Mouse (Mus musculus): ENCODE measurements around the gene Sort1. TPM values are rescaled to one million over a fixed set of nuclear protein-coding genes. Genes with fewer than 3 reads are reported as not detected.

The Sort1 gene
- polyA plus RNA-seq, 1 experiment from 2014 or later: 19.4 TPM

DNA sequence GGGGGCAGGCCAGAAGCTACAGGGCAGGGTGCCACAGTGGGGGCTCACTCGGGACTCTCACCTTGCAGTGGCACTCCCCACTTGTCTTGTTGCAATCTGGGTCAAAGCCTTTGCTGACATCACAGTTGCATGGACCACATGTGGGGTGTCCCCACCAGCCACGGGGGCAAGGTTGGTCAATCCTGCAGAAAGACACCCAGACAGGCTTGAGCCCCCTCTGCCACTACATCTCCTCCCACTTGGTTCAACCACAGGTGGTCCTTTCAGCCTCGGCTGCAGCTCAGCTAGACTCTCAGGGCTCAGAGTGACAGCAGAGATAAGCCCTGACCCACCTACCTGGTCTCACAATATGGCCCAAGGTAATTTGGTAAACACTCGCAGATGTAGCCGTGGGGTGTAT is 116.6 kb downstream of the Sort1 start:
- H3K9me3 ChIP-seq (ENCODE audit: control insufficient read depth, low read length): no peaks in the 10 kb centered on the region
- ATAC-seq (ENCODE audit: low read depth): no peak
- no peak overlapping the region for H3K9ac ChIP-seq (replicated peaks; ENCODE audit: low read depth, low read length)
- no peak overlapping the region for H3K4me3 ChIP-seq (ENCODE audit: low read depth, low read length)
- 91% methylated on average over 5 of the region's 5 CpGs for WGBS
- peaks cover 68% of the 10 kb centered on the region for H3K36me3 ChIP-seq (ENCODE audit: control insufficient read depth, insufficient read depth, low read length)
- peaks cover 6% of the 10 kb centered on the region; the same call in 1 of the 2 replicates for H3K4me1 ChIP-seq (ENCODE audit: control insufficient read depth, insufficient read depth, low read length)
- no peak overlapping the region for H3K27ac ChIP-seq (ENCODE audit: low read depth, low read length)
- H3K27me3 ChIP-seq (ENCODE audit: control insufficient read depth, insufficient read depth, low read length): no peaks in the 10 kb centered on the region
- H3K4me2 ChIP-seq (ENCODE audit: low read depth, low read length): no peak overlapping the region

DNA sequence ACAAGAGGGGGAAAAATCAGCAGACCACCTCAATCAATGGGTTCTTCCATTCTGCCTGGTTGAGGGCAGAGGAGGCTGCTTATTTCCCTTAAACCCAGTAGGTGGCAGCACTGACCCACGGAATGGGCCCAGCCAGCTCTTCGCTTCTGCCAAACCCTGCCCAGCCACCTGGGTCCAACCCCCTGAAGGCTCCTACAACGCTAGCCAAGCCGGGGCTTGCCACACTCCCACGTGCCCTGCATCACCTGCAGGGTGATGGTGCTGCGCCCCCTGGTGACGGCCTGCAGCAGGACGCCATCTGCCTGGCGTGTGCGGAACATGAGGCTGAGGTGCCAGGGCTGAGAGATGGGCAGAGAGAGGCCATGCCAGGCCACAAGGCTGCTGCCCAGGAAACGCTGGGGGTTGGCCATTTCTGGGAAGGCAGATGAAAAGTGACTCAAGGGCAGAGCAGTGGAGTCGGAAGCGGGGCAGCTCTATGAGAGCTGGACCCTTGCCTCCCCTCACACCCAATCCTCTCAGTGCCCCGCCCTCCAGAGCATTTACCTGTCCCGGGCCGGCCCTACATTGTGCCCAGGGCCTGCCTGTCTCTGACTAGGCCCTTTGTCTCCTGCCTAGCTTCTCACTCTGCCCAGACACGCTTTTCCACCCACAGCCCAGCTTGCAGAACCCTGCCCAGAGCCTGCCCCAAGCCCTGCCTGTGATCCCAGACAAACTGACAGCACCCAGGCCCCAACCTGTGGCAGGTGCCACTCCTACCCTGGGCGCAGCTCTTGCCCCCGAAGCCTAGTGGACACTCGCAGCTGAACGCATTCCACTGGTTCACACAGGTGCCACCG is 118.0 kb downstream of the Sort1 start:
- Histone ChIP-seq H3K27ac (ENCODE audit: low read depth, low read length) (peak overlapping the region; percentile 44; the same call in 1 of the 2 replicates), H3K9ac (replicated peaks; ENCODE audit: low read depth, low read length) (peak overlapping the region; percentile 21; the same call in 1 of the 2 replicates), H3K36me3 (ENCODE audit: control insufficient read depth, insufficient read depth, low read length) (peaks cover 62% of the 10 kb centered on the region), H3K27me3 (ENCODE audit: control insufficient read depth, insufficient read depth, low read length) (no peaks in the 10 kb centered on the region), H3K9me3 (ENCODE audit: control insufficient read depth, low read length) (no peaks in the 10 kb centered on the region), H3K4me1 (ENCODE audit: control insufficient read depth, insufficient read depth, low read length) (peaks cover 16% of the 10 kb centered on the region; the same call in 1 of the 2 replicates), H3K4me3 (ENCODE audit: low read depth, low read length) (no peak overlapping the region), H3K4me2 (ENCODE audit: low read depth, low read length) (no peak overlapping the region)
- ATAC-seq (ENCODE audit: low read depth): peak; percentile 92
- WGBS: 39% methylated on average over 22 of the region's 22 CpGs

GRCm38 (mm10) chr3:108402528-108402920 is 118.6 kb downstream of the Sort1 start:
- WGBS: 70% methylated on average over 15 of the region's 15 CpGs
- Histone ChIP-seq H3K27ac (ENCODE audit: low read depth, low read length) (peak overlapping the region; percentile 44; the same call in 1 of the 2 replicates), H3K36me3 (ENCODE audit: control insufficient read depth, insufficient read depth, low read length) (peaks cover 59% of the 10 kb centered on the region), H3K4me1 (ENCODE audit: control insufficient read depth, insufficient read depth, low read length) (peaks cover 16% of the 10 kb centered on the region; the same call in 1 of the 2 replicates), H3K9me3 (ENCODE audit: control insufficient read depth, low read length) (no peaks in the 10 kb centered on the region), H3K4me2 (ENCODE audit: low read depth, low read length) (no peak overlapping the region), H3K27me3 (ENCODE audit: control insufficient read depth, insufficient read depth, low read length) (no peaks in the 10 kb centered on the region), H3K4me3 (ENCODE audit: low read depth, low read length) (no peak overlapping the region), H3K9ac (replicated peaks; ENCODE audit: low read depth, low read length) (no peak overlapping the region)
- no peak for ATAC-seq (ENCODE audit: low read depth)

- H3K4me2 ChIP-seq (ENCODE audit: low read depth, low read length): no peak overlapping the region
- H3K27me3 ChIP-seq (ENCODE audit: control insufficient read depth, insufficient read depth, low read length): no peaks in the 10 kb centered on the region
- no peaks in the 10 kb centered on the region for H3K9me3 ChIP-seq (ENCODE audit: control insufficient read depth, low read length)
- H3K4me3 ChIP-seq (ENCODE audit: low read depth, low read length): no peak overlapping the region
- H3K36me3 ChIP-seq (ENCODE audit: control insufficient read depth, insufficient read depth, low read length): peaks cover 35% of the 10 kb centered on the region
- H3K4me1 ChIP-seq (ENCODE audit: control insufficient read depth, insufficient read depth, low read length): peaks cover 32% of the 10 kb centered on the region
- WGBS: 31% methylated on average over 14 of the region's 14 CpGs
- H3K27ac ChIP-seq (ENCODE audit: low read depth, low read length): peak overlapping the region; percentile 34; the same call in 1 of the 2 replicates
- no peak overlapping the region for H3K9ac ChIP-seq (replicated peaks; ENCODE audit: low read depth, low read length)
- ATAC-seq (ENCODE audit: low read depth): no peak
These were observed 121.8 kb downstream of the Sort1 start for GRCm38 (mm10) chr3:108405536-108406305.

GRCm38 (mm10) chr3:108406306-108406885 is 122.5 kb downstream of the Sort1 start:
- Histone ChIP-seq H3K9ac (replicated peaks; ENCODE audit: low read depth, low read length) (no peak overlapping the region), H3K4me1 (ENCODE audit: control insufficient read depth, insufficient read depth, low read length) (peaks cover 38% of the 10 kb centered on the region), H3K36me3 (ENCODE audit: control insufficient read depth, insufficient read depth, low read length) (peaks cover 30% of the 10 kb centered on the region), H3K4me3 (ENCODE audit: low read depth, low read length) (no peak overlapping the region), H3K27ac (ENCODE audit: low read depth, low read length) (no peak overlapping the region; the same call in 1 of the 2 replicates), H3K4me2 (ENCODE audit: low read depth, low read length) (no peak overlapping the region), H3K9me3 (ENCODE audit: control insufficient read depth, low read length) (no peaks in the 10 kb centered on the region), H3K27me3 (ENCODE audit: control insufficient read depth, insufficient read depth, low read length) (no peaks in the 10 kb centered on the region)
- 66% methylated on average over 24 of the region's 24 CpGs for WGBS
- no peak for ATAC-seq (ENCODE audit: low read depth)

GRCm38 (mm10) chr3:108408517-108409008 is 124.7 kb downstream of the Sort1 start:
- ATAC-seq (ENCODE audit: low read depth): no peak
- H3K27ac ChIP-seq (ENCODE audit: low read depth, low read length): no peak overlapping the region
- no peaks in the 10 kb centered on the region for H3K9me3 ChIP-seq (ENCODE audit: control insufficient read depth, low read length)
- H3K9ac ChIP-seq (replicated peaks; ENCODE audit: low read depth, low read length): no peak overlapping the region
- no peak overlapping the region for H3K4me3 ChIP-seq (ENCODE audit: low read depth, low read length)
- H3K27me3 ChIP-seq (ENCODE audit: control insufficient read depth, insufficient read depth, low read length): no peaks in the 10 kb centered on the region
- H3K36me3 ChIP-seq (ENCODE audit: control insufficient read depth, insufficient read depth, low read length): peaks cover 32% of the 10 kb centered on the region
- H3K4me1 ChIP-seq (ENCODE audit: control insufficient read depth, insufficient read depth, low read length): peaks cover 48% of the 10 kb centered on the region
- WGBS: 83% methylated on average over 8 of the region's 8 CpGs
- peak overlapping the region; percentile 11; the same call in 1 of the 2 replicates for H3K4me2 ChIP-seq (ENCODE audit: low read depth, low read length)

- H3K9me3 ChIP-seq (ENCODE audit: control insufficient read depth, low read length): no peaks in the 10 kb centered on the region
- peak; percentile 10; the same call in 1 of the 2 replicates for ATAC-seq (ENCODE audit: low read depth)
- H3K27ac ChIP-seq (ENCODE audit: low read depth, low read length): peak overlapping the region; percentile 82
- peak overlapping the region; percentile 80 for H3K4me2 ChIP-seq (ENCODE audit: low read depth, low read length)
- peaks cover 57% of the 10 kb centered on the region for H3K4me1 ChIP-seq (ENCODE audit: control insufficient read depth, insufficient read depth, low read length)
- 14% methylated on average over 8 of the region's 8 CpGs for WGBS
- H3K27me3 ChIP-seq (ENCODE audit: control insufficient read depth, insufficient read depth, low read length): no peaks in the 10 kb centered on the region
- peak overlapping the region; percentile 68 for H3K9ac ChIP-seq (replicated peaks; ENCODE audit: low read depth, low read length)
- H3K36me3 ChIP-seq (ENCODE audit: control insufficient read depth, insufficient read depth, low read length): peaks cover 26% of the 10 kb centered on the region
- H3K4me3 ChIP-seq (ENCODE audit: low read depth, low read length): peak overlapping the region; percentile 35
These were observed 125.9 kb downstream of the Sort1 start for GRCm38 (mm10) chr3:108409656-108410358.

- Histone ChIP-seq H3K27me3 (ENCODE audit: control insufficient read depth, insufficient read depth, low read length) (no peaks in the 10 kb centered on the region), H3K9ac (replicated peaks; ENCODE audit: low read depth, low read length) (peak overlapping the region; percentile 68), H3K4me3 (ENCODE audit: low read depth, low read length) (peak overlapping the region; percentile 35), H3K27ac (ENCODE audit: low read depth, low read length) (peak overlapping the region; percentile 82), H3K36me3 (ENCODE audit: control insufficient read depth, insufficient read depth, low read length) (peaks cover 26% of the 10 kb centered on the region), H3K4me1 (ENCODE audit: control insufficient read depth, insufficient read depth, low read length) (peaks cover 58% of the 10 kb centered on the region), H3K4me2 (ENCODE audit: low read depth, low read length) (peak overlapping the region; percentile 80), H3K9me3 (ENCODE audit: control insufficient read depth, low read length) (no peaks in the 10 kb centered on the region)
- WGBS: 4% methylated on average over 5 of the region's 5 CpGs
- peak; percentile 19 for ATAC-seq (ENCODE audit: low read depth)
These were observed 126.5 kb downstream of the Sort1 start for GRCm38 (mm10) chr3:108410359-108410714.
